Mouse (Mus musculus) embryonic fibroblast, embryonic 13.5 days (primary cell): ENCODE measurements around the gene Chst12.

ENCODE experiments used
- CTCF ChIP-seq: IDR thresholded peaks from 2 replicates; pipeline ENCODE4 v1.5.1; 2011; ENCODE audit warnings: mild to moderate bottlenecking, control low read depth, low read length, moderate library complexity, borderline replicate concordance; ENCODE audit not compliant: insufficient read depth
- POLR2A ChIP-seq: IDR thresholded peaks from 2 replicates; pipeline ENCODE4 v1.6.1; 2011; ENCODE audit warnings: low read depth, mild to moderate bottlenecking, control low read depth, low read length, moderate library complexity

GRCm38 (mm10) chr5:140565856-140566255 lies 60.5 kb downstream of the Chst12 start:
- TF ChIP-seq POLR2A = no peak
- 0 out of 2 replicates have a peak, but pooled peaks have one; percentile 24 for TF ChIP-seq CTCF
